ENCODE assay signal across 23 mouse cellular contexts in genomic region chr8:26432161-26432919, GRCm38 (mm10).
DNase-seq lines count a peak whose midpoint lies in the region; ATAC-seq and TF ChIP-seq lines count a peak whose summit lies in the region.
"Had no signal": no experiment of that assay in that cellular context is flagged by ENCODE, and none has a peak within 500 bp of the region (broad histone marks: within the 10 kb centered on the region; RNA-seq: fewer than 3 reads in every experiment).

No protein-coding gene starts in this region.

- no peak overlapping the region for H3K27ac ChIP-seq in heart, embryonic 10.5 days
- no peak overlapping the region for H3K27ac ChIP-seq in heart, adult 2 months
- 0 out of 2 replicates have a peak overlapping the region, but pooled peaks have one; percentile 14 for H3K27ac ChIP-seq in neural tube, embryonic 11.5 days (ENCODE audit: low read depth, low read length)
- H3K27ac ChIP-seq: embryonic facial prominence, embryonic 10.5 days; embryonic facial prominence, embryonic 13.5 days; forebrain, embryonic 12.5 days; forebrain, embryonic 15.5 days; hindbrain, embryonic 13.5 days had no signal

- H3K36me3 ChIP-seq in heart, embryonic 10.5 days, result no peaks in the 10 kb centered on the region
- no peaks in the 10 kb centered on the region for H3K36me3 ChIP-seq in heart, adult 2 months (ENCODE audit: control insufficient read depth, insufficient read depth, low read length)
- no peaks in the 10 kb centered on the region for H3K36me3 ChIP-seq in neural tube, embryonic 11.5 days (ENCODE audit: control insufficient read depth, insufficient read depth, low read length)
- H3K36me3 ChIP-seq: embryonic facial prominence, embryonic 10.5 days; embryonic facial prominence, embryonic 13.5 days; forebrain, embryonic 12.5 days; forebrain, embryonic 15.5 days; hindbrain, embryonic 13.5 days had no signal

- no peaks in the 10 kb centered on the region for H3K4me1 ChIP-seq in heart, embryonic 10.5 days
- no peaks in the 10 kb centered on the region for H3K4me1 ChIP-seq in heart, adult 2 months (ENCODE audit: control insufficient read depth, insufficient read depth, low read length)
- H3K4me1 ChIP-seq in neural tube, embryonic 11.5 days (ENCODE audit: control insufficient read depth, insufficient read depth, low read length), result no peaks in the 10 kb centered on the region
- H3K4me1 ChIP-seq: embryonic facial prominence, embryonic 13.5 days; forebrain, embryonic 12.5 days; forebrain, embryonic 15.5 days had no signal

- TF ChIP-seq CTCF in heart, adult 2 months (IDR thresholded peaks at IDR 0.05), result no peak

- no peaks in the 10 kb centered on the region for H3K79me2 ChIP-seq in heart, adult 2 months (replicated peaks; ENCODE audit: control insufficient read depth, insufficient read depth, low read length)

- no peak overlapping the region for H3K9ac ChIP-seq in heart, adult 2 months (ENCODE audit: low read depth, low read length)
- no peak overlapping the region for H3K9ac ChIP-seq in neural tube, embryonic 11.5 days (ENCODE audit: low read length)
- H3K9ac ChIP-seq: embryonic facial prominence, embryonic 13.5 days; forebrain, embryonic 12.5 days; forebrain, embryonic 15.5 days; hindbrain, embryonic 13.5 days had no signal

- H3K27me3 ChIP-seq in heart, embryonic 10.5 days (ENCODE audit: insufficient read depth, poor library complexity, severe bottlenecking), result no peaks in the 10 kb centered on the region
- H3K27me3 ChIP-seq in heart, adult 2 months (ENCODE audit: control insufficient read depth, insufficient read depth, low read length), result no peaks in the 10 kb centered on the region
- no peaks in the 10 kb centered on the region for H3K27me3 ChIP-seq in neural tube, embryonic 11.5 days (ENCODE audit: control insufficient read depth, insufficient read depth, low read length)
- H3K27me3 ChIP-seq: embryonic facial prominence, embryonic 13.5 days; forebrain, embryonic 12.5 days; forebrain, embryonic 15.5 days; hindbrain, embryonic 13.5 days had no signal

- intact Hi-C loops in heart, adult 2 months (cut with DNase I), result no loop called here

- DNase-seq in heart, embryonic 10.5 days (ENCODE audit: low spot score), result peak; percentile 47
- DNase-seq in heart, adult 2 months, result no peak
- peak; percentile 43 for DNase-seq in neural tube, embryonic 11.5 days (ENCODE audit: low spot score)
- DNase-seq in neural tube, embryonic 10.5 days (ENCODE audit: extremely low spot score, low spot score), result no peak
- DNase-seq in mesoderm, embryonic 11.5 days (ENCODE audit: low read depth, low spot score), result peak; percentile 25
- no peak for DNase-seq in cerebellum, adult 8-10 months
- DNase-seq: adrenal gland, adult 8-10 months; adrenal gland, postnatal 25 days; cerebellum, adult 11-12 months; cerebellum, adult 9-10 months; gastrocnemius, postnatal 10 days; gastrocnemius, postnatal 36 days; kidney, adult 11 months had no signal

- WGBS in heart, embryonic 10.5 days, result 89% methylated on average over 14 of the region's 14 CpGs
- 89% methylated on average over 14 of the region's 14 CpGs for WGBS in heart, adult 2 months
- 73% methylated on average over 14 of the region's 14 CpGs for WGBS in neural tube, embryonic 11.5 days

- peak; percentile 55 for ATAC-seq in neural tube, embryonic 11.5 days (ENCODE audit: insufficient read depth, low FRiP score, low TSS enrichment)
- ATAC-seq: CD4-positive, CD25-positive, alpha-beta regulatory T cell, adult 4 months; forebrain, embryonic 15.5 days; hindbrain, embryonic 16.5 days; inflammation-experienced regulatory T-cells, adult 6 months had no signal

- no peak overlapping the region for H3K4me2 ChIP-seq in neural tube, embryonic 11.5 days (ENCODE audit: low read depth)
- H3K4me2 ChIP-seq: embryonic facial prominence, embryonic 13.5 days; forebrain, embryonic 12.5 days; forebrain, embryonic 15.5 days; heart, embryonic 11.5 days; hindbrain, embryonic 13.5 days had no signal

- no peaks in the 10 kb centered on the region for H3K9me3 ChIP-seq in heart, embryonic 10.5 days
- no peaks in the 10 kb centered on the region for H3K9me3 ChIP-seq in neural tube, embryonic 11.5 days (ENCODE audit: control insufficient read depth, low read length)
- H3K9me3 ChIP-seq: embryonic facial prominence, embryonic 10.5 days; embryonic facial prominence, embryonic 13.5 days; forebrain, embryonic 12.5 days; forebrain, embryonic 15.5 days; hindbrain, embryonic 13.5 days had no signal

- TF ChIP-seq EP300 in heart, adult 2 months (IDR thresholded peaks at IDR 0.05; ENCODE audit: insufficient read depth, low read depth, low read length), result no peak

- no peak for TF ChIP-seq POLR2A in heart, adult 2 months (IDR thresholded peaks at IDR 0.05; ENCODE audit: insufficient read depth, low read depth, low read length)

- H3K4me3 ChIP-seq in heart, embryonic 10.5 days, result no peak overlapping the region
- H3K4me3 ChIP-seq in heart, adult 2 months, result no peak overlapping the region
- H3K4me3 ChIP-seq in neural tube, embryonic 11.5 days (ENCODE audit: low read depth, low read length), result no peak overlapping the region
- H3K4me3 ChIP-seq: embryonic facial prominence, embryonic 10.5 days; embryonic facial prominence, embryonic 13.5 days; erythroblast, embryonic 14.5 days; forebrain, embryonic 12.5 days; forebrain, embryonic 15.5 days; hindbrain, embryonic 13.5 days had no signal

Comparison
In these comparisons a context has a peak if more than half of its experiments do, and no peak if none do; other contexts are left out.
1. DNase-seq: peak in heart, embryonic 10.5 days (single experiment), neural tube, embryonic 11.5 days (single experiment) and mesoderm, embryonic 11.5 days (single experiment); none in heart, adult 2 months (0 of 2), neural tube, embryonic 10.5 days (single experiment) and cerebellum, adult 8-10 months (single experiment).